Mouse (Mus musculus) kidney, adult 2 months (tissue): ENCODE results near the gene Armh3.

Experiments used
- CTCF ChIP-seq: fragments of 200-500 bp; conservative IDR thresholded peaks from 2 replicates; pipeline ENCODE4 v1.5.1; 2011; ENCODE audit warnings: low read depth, mild to moderate bottlenecking, control low read depth, low read length, moderate library complexity, mixed read lengths; ENCODE audit not compliant: insufficient read depth, insufficient read length
- POLR2A ChIP-seq: fragments of 200-500 bp; IDR thresholded peaks from one replicate; pipeline ENCODE4 v1.6.1; 2011; ENCODE audit warnings: low read depth, low read length, control low read depth

- TF ChIP-seq CTCF (no peak), POLR2A (no peak)
Measured at GRCm38 (mm10) chr19:46016023-46016422, 17.7 kb upstream of the Armh3 start.
